Mouse (Mus musculus): Measurements from ENCODE around the gene Dleu7. TPM values are rescaled to one million over a fixed set of nuclear protein-coding genes. Genes with fewer than 3 reads are reported as not detected.

Dleu7 gene
- polyA plus RNA-seq (2015; fragmentation: Nextera tagmentation; extraction: Ambion mirVana) = 0.63 and 1.1 TPM in 2 replicates

GRCm38 (mm10) chr14:62292488-62293339 lies at the start of gene Dleu7, which contains the start of gene Rnaseh2b:
Gene Dleu7 (minus strand): TSS chr14:62293047.
Gene Rnaseh2b (plus strand): TSS chr14:62292589.
- 0 out of 2 replicates have a peak within 1 kb of the TSS, but pooled peaks have one; percentile 16 for H3K9ac ChIP-seq
- peak within 1 kb of the TSS; percentile 48 for H3K4me3 ChIP-seq (replicated peaks)
- H3K4me2 ChIP-seq = peak within 1 kb of the TSS; percentile 99
- H3K9me3 ChIP-seq = no peaks in the 10 kb centered on the region
- H3K27me3 ChIP-seq (replicated peaks) = 0 out of 2 replicates have a peak, but pooled peaks cover 6% of the 10 kb centered on the region
- H3K36me3 ChIP-seq = no peaks in the 10 kb centered on the region
- WGBS = 1% methylated on average over 55 of the region's 60 CpGs
- no peak within 1 kb of the TSS for H3K27ac ChIP-seq
- H3K4me1 ChIP-seq = peaks cover 8% of the 10 kb centered on the region
- peak; percentile 53; the same call in 1 of the 2 replicates for ATAC-seq (ENCODE audit: insufficient read depth, low FRiP score, low read depth)

- WGBS = 59% methylated on average over 8 of the region's 8 CpGs
- Histone ChIP-seq H3K9ac (no peak overlapping the region), H3K4me3 (replicated peaks) (no peak overlapping the region), H3K27ac (no peak overlapping the region), H3K27me3 (replicated peaks) (no peaks in the 10 kb centered on the region), H3K36me3 (no peaks in the 10 kb centered on the region), H3K4me2 (no peak overlapping the region), H3K4me1 (0 out of 2 replicates have a peak, but pooled peaks cover 6% of the 10 kb centered on the region), H3K9me3 (no peaks in the 10 kb centered on the region)
- ATAC-seq (ENCODE audit: insufficient read depth, low FRiP score, low read depth) = no peak
Measured at GRCm38 (mm10) chr14:62341887-62342642, 49.2 kb upstream of the Dleu7 start.

- Histone ChIP-seq H3K36me3 (no peaks in the 10 kb centered on the region), H3K4me3 (replicated peaks) (no peak overlapping the region), H3K27ac (no peak overlapping the region), H3K4me2 (no peak overlapping the region), H3K27me3 (replicated peaks) (no peaks in the 10 kb centered on the region), H3K4me1 (0 out of 2 replicates have a peak, but pooled peaks cover 6% of the 10 kb centered on the region), H3K9me3 (no peaks in the 10 kb centered on the region), H3K9ac (no peak overlapping the region)
- ATAC-seq (ENCODE audit: insufficient read depth, low FRiP score, low read depth) = no peak
- WGBS = 81% methylated on average over 1 of the region's 1 CpGs
Measured at GRCm38 (mm10) chr14:62339196-62339595, 46.3 kb upstream of the Dleu7 start.

GRCm38 (mm10) chr14:62333909-62334687 lies 41.3 kb upstream of the Dleu7 start:
- no peak for ATAC-seq (ENCODE audit: insufficient read depth, low FRiP score, low read depth)
- Histone ChIP-seq H3K4me1 (peaks cover 14% of the 10 kb centered on the region), H3K4me2 (no peak overlapping the region), H3K27ac (no peak overlapping the region), H3K4me3 (replicated peaks) (no peak overlapping the region), H3K27me3 (replicated peaks) (no peaks in the 10 kb centered on the region), H3K9ac (no peak overlapping the region), H3K9me3 (no peaks in the 10 kb centered on the region), H3K36me3 (no peaks in the 10 kb centered on the region)
- 73% methylated on average over 9 of the region's 9 CpGs for WGBS

- Histone ChIP-seq H3K27me3 (replicated peaks) (no peaks in the 10 kb centered on the region), H3K4me3 (replicated peaks) (peak overlapping the region; percentile 86), H3K27ac (peak overlapping the region; percentile 90), H3K9me3 (no peaks in the 10 kb centered on the region), H3K4me2 (peak overlapping the region; percentile 80), H3K36me3 (no peaks in the 10 kb centered on the region), H3K9ac (peak overlapping the region; percentile 87), H3K4me1 (peaks cover 14% of the 10 kb centered on the region)
- under 1% methylated on average over 62 of the region's 62 CpGs for WGBS
- ATAC-seq (ENCODE audit: insufficient read depth, low FRiP score, low read depth) = peak; percentile 88
Measured at GRCm38 (mm10) chr14:62331866-62332619, 39.2 kb upstream of the Dleu7 start.

- no peak for ATAC-seq (ENCODE audit: insufficient read depth, low FRiP score, low read depth)
- 25% methylated on average over 6 of the region's 6 CpGs for WGBS
- Histone ChIP-seq H3K4me1 (peaks cover 14% of the 10 kb centered on the region), H3K9me3 (no peaks in the 10 kb centered on the region), H3K9ac (no peak overlapping the region), H3K4me2 (peak overlapping the region; percentile 80), H3K36me3 (no peaks in the 10 kb centered on the region), H3K27ac (peak overlapping the region; percentile 90; the same call in 1 of the 2 replicates), H3K27me3 (replicated peaks) (no peaks in the 10 kb centered on the region), H3K4me3 (replicated peaks) (peak overlapping the region; percentile 86)
Measured at GRCm38 (mm10) chr14:62331457-62331856, 38.6 kb upstream of the Dleu7 start.

- peaks cover 14% of the 10 kb centered on the region for H3K4me1 ChIP-seq
- H3K4me3 ChIP-seq (replicated peaks) = no peak overlapping the region
- no peak overlapping the region for H3K4me2 ChIP-seq
- no peak overlapping the region for H3K9ac ChIP-seq
- no peaks in the 10 kb centered on the region for H3K9me3 ChIP-seq
- no peaks in the 10 kb centered on the region for H3K27me3 ChIP-seq (replicated peaks)
- WGBS = 84% methylated on average over 3 of the region's 3 CpGs
- ATAC-seq (ENCODE audit: insufficient read depth, low FRiP score, low read depth) = no peak
- no peaks in the 10 kb centered on the region for H3K36me3 ChIP-seq
- no peak overlapping the region for H3K27ac ChIP-seq
Measured at GRCm38 (mm10) chr14:62329631-62330030, 36.8 kb upstream of the Dleu7 start.

GRCm38 (mm10) chr14:62328606-62329005 lies 35.8 kb upstream of the Dleu7 start:
- Histone ChIP-seq H3K27ac (no peak overlapping the region), H3K4me2 (no peak overlapping the region)
- 42% methylated on average over 6 of the region's 6 CpGs for WGBS

GRCm38 (mm10) chr14:62327171-62327570 lies 34.3 kb upstream of the Dleu7 start:
- H3K9ac ChIP-seq = no peak overlapping the region
- no peak for ATAC-seq (ENCODE audit: insufficient read depth, low FRiP score, low read depth)
- H3K4me1 ChIP-seq = peaks cover 8% of the 10 kb centered on the region
- H3K4me2 ChIP-seq = no peak overlapping the region
- 20% methylated on average over 2 of the region's 2 CpGs for WGBS
- H3K36me3 ChIP-seq = no peaks in the 10 kb centered on the region
- H3K27me3 ChIP-seq (replicated peaks) = no peaks in the 10 kb centered on the region
- no peak overlapping the region for H3K27ac ChIP-seq
- H3K4me3 ChIP-seq (replicated peaks) = no peak overlapping the region
- H3K9me3 ChIP-seq = no peaks in the 10 kb centered on the region

More at GRCm38 (mm10) chr14:62328606-62329005, 35.8 kb upstream of the Dleu7 start:
- no peak overlapping the region for H3K9ac ChIP-seq
- H3K9me3 ChIP-seq = no peaks in the 10 kb centered on the region
- no peak overlapping the region for H3K4me3 ChIP-seq (replicated peaks)
- H3K27me3 ChIP-seq (replicated peaks) = no peaks in the 10 kb centered on the region
- no peak for ATAC-seq (ENCODE audit: insufficient read depth, low FRiP score, low read depth)
- no peaks in the 10 kb centered on the region for H3K36me3 ChIP-seq
- H3K4me1 ChIP-seq = peaks cover 10% of the 10 kb centered on the region

GRCm38 (mm10) chr14:62326026-62326425 lies 33.2 kb upstream of the Dleu7 start:
- H3K9me3 ChIP-seq = no peaks in the 10 kb centered on the region
- H3K4me3 ChIP-seq (replicated peaks) = no peak overlapping the region
- no peak overlapping the region for H3K27ac ChIP-seq
- ATAC-seq (ENCODE audit: insufficient read depth, low FRiP score, low read depth) = no peak
- H3K4me2 ChIP-seq = no peak overlapping the region
- no peaks in the 10 kb centered on the region for H3K36me3 ChIP-seq
- peaks cover 4% of the 10 kb centered on the region; the same call in 1 of the 2 replicates for H3K4me1 ChIP-seq
- H3K9ac ChIP-seq = no peak overlapping the region
- WGBS = 52% methylated on average over 3 of the region's 3 CpGs
- no peaks in the 10 kb centered on the region for H3K27me3 ChIP-seq (replicated peaks)

- no peak overlapping the region for H3K4me3 ChIP-seq (replicated peaks)
- no peaks in the 10 kb centered on the region for H3K9me3 ChIP-seq
- no peaks in the 10 kb centered on the region for H3K27me3 ChIP-seq (replicated peaks)
- H3K9ac ChIP-seq = no peak overlapping the region
- H3K4me1 ChIP-seq = peaks cover 4% of the 10 kb centered on the region; the same call in 1 of the 2 replicates
- WGBS = 84% methylated on average over 5 of the region's 5 CpGs
- H3K36me3 ChIP-seq = no peaks in the 10 kb centered on the region
- no peak overlapping the region for H3K27ac ChIP-seq
- no peak for ATAC-seq (ENCODE audit: insufficient read depth, low FRiP score, low read depth)
- no peak overlapping the region for H3K4me2 ChIP-seq
Measured at GRCm38 (mm10) chr14:62324943-62325342, 32.1 kb upstream of the Dleu7 start.

Data from stomach, embryonic 15.5 days (tissue).